Comparison of ENCODE assay signal across 8 mouse cellular contexts in the genomic region with DNA sequence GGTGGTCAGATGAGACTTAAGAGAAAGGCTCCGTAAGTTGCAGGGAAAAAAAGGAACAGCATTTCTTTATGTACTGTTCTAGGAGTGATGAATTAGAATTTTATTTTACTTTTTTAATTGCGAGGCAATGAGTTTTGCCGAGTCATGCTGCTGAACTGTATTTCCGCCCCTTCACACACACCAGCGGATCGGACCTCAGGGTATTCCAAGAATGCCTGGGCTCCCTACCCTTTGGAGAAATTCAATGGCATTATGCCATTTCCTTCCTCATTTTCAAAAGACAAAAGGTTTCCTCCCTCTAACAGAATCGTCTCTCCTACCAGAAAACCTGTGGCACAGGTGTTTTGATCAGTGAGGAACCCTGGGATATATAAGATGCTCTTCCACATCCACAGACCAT. TPM values are rescaled to one million over a fixed set of nuclear protein-coding genes. Genes with fewer than 3 reads are reported as not detected.
A peak's percentile ranks its signal among the peaks of the same experiment; 100 is the strongest.
DNase-seq lines count a peak whose midpoint lies in the region; ATAC-seq and TF ChIP-seq lines count a peak whose summit lies in the region.

No protein-coding gene starts in this region.

- H3K9ac ChIP-seq in kidney, postnatal 0 days (ENCODE audit: low read depth, low read length): 0 out of 2 replicates have a peak overlapping the region, but pooled peaks have one; percentile 89
- H3K9ac ChIP-seq in embryonic facial prominence, embryonic 14.5 days (ENCODE audit: low read depth, low read length): no peak overlapping the region
- no peak overlapping the region for H3K9ac ChIP-seq in intestine, postnatal 0 days (ENCODE audit: low read depth, low read length)
- no peak overlapping the region for H3K9ac ChIP-seq in neural tube, embryonic 14.5 days (replicated peaks; ENCODE audit: low read depth, low read length)

- H3K4me2 ChIP-seq in kidney, postnatal 0 days (ENCODE audit: low read length): peak overlapping the region; percentile 91
- H3K4me2 ChIP-seq in embryonic facial prominence, embryonic 14.5 days (ENCODE audit: low read depth, low read length): peak overlapping the region; percentile 83
- H3K4me2 ChIP-seq in intestine, postnatal 0 days (replicated peaks; ENCODE audit: low read depth): peak overlapping the region; percentile 94
- H3K4me2 ChIP-seq in neural tube, embryonic 14.5 days (ENCODE audit: low read depth, low read length): peak overlapping the region; percentile 67; the same call in 1 of the 2 replicates

- TF ChIP-seq CTCF in kidney, postnatal 0 days (IDR thresholded peaks at IDR 0.05; ENCODE audit: low read depth): no peak
- TF ChIP-seq CTCF in intestine, postnatal 0 days (IDR thresholded peaks at IDR 0.05; ENCODE audit: low read depth): no peak

- H3K27ac ChIP-seq in kidney, postnatal 0 days: no peak overlapping the region
- no peak overlapping the region for H3K27ac ChIP-seq in embryonic facial prominence, embryonic 14.5 days (replicated peaks; ENCODE audit: low read depth, low read length)
- no peak overlapping the region for H3K27ac ChIP-seq in intestine, postnatal 0 days (ENCODE audit: low read depth, low read length)
- H3K27ac ChIP-seq in neural tube, embryonic 14.5 days (ENCODE audit: low read depth, low read length): no peak overlapping the region

- DNase-seq in kidney, postnatal 0 days (ENCODE audit: low spot score): peak; percentile 10
- no peak for DNase-seq in kidney, adult 18-20 months
- DNase-seq in embryonic facial prominence, embryonic 14.5 days (ENCODE audit: low spot score): no peak
- DNase-seq in left cerebral cortex, adult 8-10 months (ENCODE audit: low spot score in 2 of 2): no peak
- DNase-seq in yolk sac, embryonic 10.5 days (ENCODE audit: low spot score): no peak

- no peaks in the 10 kb centered on the region for H3K9me3 ChIP-seq in kidney, postnatal 0 days (replicated peaks; ENCODE audit: low read length)
- H3K9me3 ChIP-seq in embryonic facial prominence, embryonic 14.5 days (ENCODE audit: control insufficient read depth, low read length): no peaks in the 10 kb centered on the region
- H3K9me3 ChIP-seq in intestine, postnatal 0 days (ENCODE audit: control insufficient read depth): no peaks in the 10 kb centered on the region
- no peaks in the 10 kb centered on the region for H3K9me3 ChIP-seq in neural tube, embryonic 14.5 days (ENCODE audit: control insufficient read depth, low read length)

- H3K4me3 ChIP-seq in kidney, postnatal 0 days (replicated peaks; ENCODE audit: low read depth, low read length): 0 out of 2 replicates have a peak overlapping the region, but pooled peaks have one; percentile 76
- H3K4me3 ChIP-seq in embryonic facial prominence, embryonic 14.5 days (ENCODE audit: low read depth, low read length): peak overlapping the region; percentile 84
- 0 out of 2 replicates have a peak overlapping the region, but pooled peaks have one; percentile 94 for H3K4me3 ChIP-seq in intestine, postnatal 0 days (ENCODE audit: low read depth, low read length)
- H3K4me3 ChIP-seq in neural tube, embryonic 14.5 days (ENCODE audit: low read depth, low read length): no peak overlapping the region

- peaks cover 9% of the 10 kb centered on the region for H3K4me1 ChIP-seq in kidney, postnatal 0 days (replicated peaks; ENCODE audit: insufficient read depth, low read length)
- H3K4me1 ChIP-seq in embryonic facial prominence, embryonic 14.5 days (ENCODE audit: control insufficient read depth, insufficient read depth, low read length): peaks cover 24% of the 10 kb centered on the region
- peaks cover 7% of the 10 kb centered on the region; the same call in 1 of the 2 replicates for H3K4me1 ChIP-seq in intestine, postnatal 0 days (replicated peaks; ENCODE audit: control insufficient read depth, insufficient read depth, low read length)
- H3K4me1 ChIP-seq in neural tube, embryonic 14.5 days (ENCODE audit: control insufficient read depth, insufficient read depth, low read length): peaks cover 22% of the 10 kb centered on the region

- no peak for ATAC-seq in kidney, postnatal 0 days (replicated peaks; ENCODE audit: low FRiP score, low read depth)
- no peak for ATAC-seq in embryonic facial prominence, embryonic 14.5 days (ENCODE audit: low read depth)
- ATAC-seq in intestine, postnatal 0 days: no peak
- no peak for ATAC-seq in neural tube, embryonic 14.5 days (ENCODE audit: low read depth)
- ATAC-seq in granulocyte monocyte progenitor cell, adult 5-6 weeks (replicated peaks; ENCODE audit: poor library complexity, severe bottlenecking): no peak

- H3K27me3 ChIP-seq in kidney, postnatal 0 days (ENCODE audit: insufficient read depth, low read length): no peaks in the 10 kb centered on the region; the same call in 1 of the 2 replicates
- no peaks in the 10 kb centered on the region for H3K27me3 ChIP-seq in embryonic facial prominence, embryonic 14.5 days (replicated peaks; ENCODE audit: control insufficient read depth, insufficient read depth, low read length)
- H3K27me3 ChIP-seq in intestine, postnatal 0 days (replicated peaks; ENCODE audit: control insufficient read depth, insufficient read depth, low read length): no peaks in the 10 kb centered on the region
- no peaks in the 10 kb centered on the region for H3K27me3 ChIP-seq in neural tube, embryonic 14.5 days (ENCODE audit: control insufficient read depth, insufficient read depth, low read length)

- 40% methylated on average over 7 of the region's 7 CpGs for WGBS in kidney, postnatal 0 days
- WGBS in embryonic facial prominence, embryonic 14.5 days: 38% methylated on average over 7 of the region's 7 CpGs
- WGBS in intestine, postnatal 0 days: 56% methylated on average over 7 of the region's 7 CpGs
- 75% methylated on average over 7 of the region's 7 CpGs for WGBS in neural tube, embryonic 14.5 days

- H3K36me3 ChIP-seq in kidney, postnatal 0 days (ENCODE audit: insufficient read depth, low read length): peaks cover 20% of the 10 kb centered on the region
- peaks cover 19% of the 10 kb centered on the region for H3K36me3 ChIP-seq in embryonic facial prominence, embryonic 14.5 days (ENCODE audit: control insufficient read depth, insufficient read depth, low read length)
- peaks cover 20% of the 10 kb centered on the region for H3K36me3 ChIP-seq in intestine, postnatal 0 days (ENCODE audit: control insufficient read depth, insufficient read depth)
- H3K36me3 ChIP-seq in neural tube, embryonic 14.5 days (ENCODE audit: control insufficient read depth, insufficient read depth, low read length): peaks cover 1% of the 10 kb centered on the region; the same call in 1 of the 2 replicates

RNA-seq across cellular contexts. Expression of gene Prdx6, which starts 2.3 kb away (rescaled TPM):
- 361 and 381 TPM in 2 replicates for polyA plus RNA-seq in kidney, postnatal 0 days (2015; fragmentation: Nextera tagmentation; extraction: Ambion mirVana)
- 325 and 357 TPM in 2 replicates for polyA plus RNA-seq in embryonic facial prominence, embryonic 14.5 days (2014; fragmentation: Nextera tagmentation; extraction: Ambion mirVana)
- polyA plus RNA-seq in intestine, postnatal 0 days (2015; fragmentation: Nextera tagmentation; extraction: Ambion mirVana): 373 and 385 TPM in 2 replicates
- 154 and 180 TPM in 2 replicates for polyA plus RNA-seq in neural tube, embryonic 14.5 days (2014; fragmentation: Nextera tagmentation; extraction: Ambion mirVana)
- total RNA-seq in granulocyte monocyte progenitor cell, adult 5-6 weeks (2014; fragmentation: Nextera tagmentation): 217 and 261 TPM in 2 replicates
- total RNA-seq in granulocyte monocyte progenitor cell, adult 5-6 weeks (2017): 373 and 405 TPM in 2 replicates
- total RNA-seq in left cerebral cortex, adult 8-10 months (2022): 100 to 1,000 TPM; 344 to 455 (median 377) TPM
